In the genomic region with DNA sequence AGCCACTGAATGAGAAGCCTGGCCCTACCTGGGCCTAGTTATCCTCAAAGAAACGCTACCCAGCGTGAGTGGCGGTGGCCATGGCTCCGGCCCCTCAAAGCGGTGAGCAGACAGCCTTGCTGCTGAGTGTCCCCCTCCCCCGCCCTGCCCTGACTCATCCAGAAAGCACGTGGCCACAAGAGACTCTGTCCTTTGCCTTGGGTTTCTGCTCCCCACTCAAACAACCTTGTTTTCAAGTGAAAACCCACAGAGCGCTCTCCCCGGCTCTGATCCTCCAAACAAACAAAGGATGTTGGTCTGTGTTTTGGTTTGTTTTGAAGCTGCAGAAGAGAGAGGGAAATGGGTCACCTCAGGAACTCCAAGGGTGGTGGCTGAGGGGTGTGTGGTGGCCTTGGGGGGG, we compare ENCODE assay signal across 10 mouse cellular contexts. TPM values are rescaled to one million over a fixed set of nuclear protein-coding genes. Genes with fewer than 3 reads are reported as not detected.
DNase-seq lines count a peak whose midpoint lies in the region; ATAC-seq and TF ChIP-seq lines count a peak whose summit lies in the region.
"Had no signal": no experiment of that assay in that cellular context is flagged by ENCODE, and none has a peak within 500 bp of the region (broad histone marks: within the 10 kb centered on the region; RNA-seq: fewer than 3 reads in every experiment).

No protein-coding gene starts in this region.

- peaks cover 16% of the 10 kb centered on the region; the same call in 1 of the 2 replicates for H3K4me1 ChIP-seq in intestine, embryonic 15.5 days (replicated peaks)
- no peaks in the 10 kb centered on the region for H3K4me1 ChIP-seq in intestine, postnatal 0 days (replicated peaks; ENCODE audit: control insufficient read depth, insufficient read depth, low read length)

- DNase-seq in CD4-positive, CD25-positive, alpha-beta regulatory T cell, adult 2 months (ENCODE audit: low read depth, low spot score): peak; percentile 76
- no peak for DNase-seq in Patski (ENCODE audit: low read depth, low spot score)
- peak; percentile 90 for DNase-seq in naive thymus-derived CD4-positive, alpha-beta T cell, adult 2 months (ENCODE audit: low read depth)
- DNase-seq in layer of hippocampus, postnatal 10 days (ENCODE audit: low spot score in 2 of 2): no peak
- DNase-seq in kidney, adult 11 months: no peak
- DNase-seq in left cerebral cortex, adult 9 months (ENCODE audit: low spot score in 2 of 2): no peak

- no peak for TF ChIP-seq CTCF in intestine, postnatal 0 days (IDR thresholded peaks at IDR 0.05; ENCODE audit: low read depth)
- no peak for TF ChIP-seq CTCF in Patski (IDR thresholded peaks at IDR 0.05)

- H3K27me3 ChIP-seq in intestine, embryonic 15.5 days (replicated peaks): no peaks in the 10 kb centered on the region
- H3K27me3 ChIP-seq in intestine, postnatal 0 days (replicated peaks; ENCODE audit: control insufficient read depth, insufficient read depth, low read length): no peaks in the 10 kb centered on the region
- H3K27me3 ChIP-seq in Patski: no peaks in the 10 kb centered on the region
- H3K27me3 ChIP-seq: hindbrain, embryonic 15.5 days had no signal

- in situ Hi-C loops in Patski (cut with MboI; ENCODE audit: low pct_unique_long_range_greater_than_20kb): loop anchor here (5.0 to 25.0 kb wide), 3 partner anchors 44 to 304 kb away; no protein-coding TSS in a partner anchor

- WGBS in intestine, embryonic 15.5 days: 47% methylated on average over 9 of the region's 9 CpGs
- 49% methylated on average over 9 of the region's 9 CpGs for WGBS in intestine, postnatal 0 days

- no peaks in the 10 kb centered on the region for H3K36me3 ChIP-seq in intestine, embryonic 15.5 days
- no peaks in the 10 kb centered on the region for H3K36me3 ChIP-seq in intestine, postnatal 0 days (ENCODE audit: control insufficient read depth, insufficient read depth)
- H3K36me3 ChIP-seq: hindbrain, embryonic 15.5 days had no signal

- CTCF ChIA-PET in Patski (lab: Charles Lee): interaction anchor here (0.7 to 3.7 kb wide), 3 partner anchors 33 to 79 kb away, joined by 3 to 25 read pairs (median 3); no protein-coding TSS in a partner anchor

- no peak overlapping the region for H3K9ac ChIP-seq in intestine, embryonic 15.5 days
- H3K9ac ChIP-seq in intestine, postnatal 0 days (ENCODE audit: low read depth, low read length): no peak overlapping the region
- H3K9ac ChIP-seq: hindbrain, embryonic 15.5 days had no signal

- no peak overlapping the region for H3K27ac ChIP-seq in intestine, embryonic 15.5 days
- no peak overlapping the region for H3K27ac ChIP-seq in intestine, postnatal 0 days (ENCODE audit: low read depth, low read length)
- H3K27ac ChIP-seq: hindbrain, embryonic 15.5 days had no signal

- no peak overlapping the region for H3K4me3 ChIP-seq in intestine, embryonic 15.5 days (replicated peaks)
- H3K4me3 ChIP-seq in intestine, postnatal 0 days (ENCODE audit: low read depth, low read length): no peak overlapping the region
- H3K4me3 ChIP-seq: hindbrain, embryonic 15.5 days had no signal

- no peaks in the 10 kb centered on the region for H3K9me3 ChIP-seq in intestine, embryonic 15.5 days
- no peaks in the 10 kb centered on the region for H3K9me3 ChIP-seq in intestine, postnatal 0 days (ENCODE audit: control insufficient read depth)
- H3K9me3 ChIP-seq: hindbrain, embryonic 15.5 days had no signal

- POLR2A ChIA-PET in Patski (lab: Charles Lee): no interaction called here

- no peak overlapping the region for H3K4me2 ChIP-seq in intestine, embryonic 15.5 days (replicated peaks)
- no peak overlapping the region for H3K4me2 ChIP-seq in intestine, postnatal 0 days (replicated peaks; ENCODE audit: low read depth)
- H3K4me2 ChIP-seq: hindbrain, embryonic 15.5 days; midbrain, embryonic 11.5 days had no signal

- peak; percentile 53 for ATAC-seq in intestine, embryonic 15.5 days
- no peak for ATAC-seq in intestine, postnatal 0 days
- ATAC-seq in Patski: peak; percentile 28

RNA-seq across cellular contexts. Expression of a gene that starts 19.7 kb away (rescaled TPM):
- 287 and 295 TPM in 2 replicates for polyA plus RNA-seq in intestine, embryonic 15.5 days (2015; fragmentation: Nextera tagmentation; extraction: Ambion mirVana)
- 175 and 180 TPM in 2 replicates for polyA plus RNA-seq in intestine, postnatal 0 days (2015; fragmentation: Nextera tagmentation; extraction: Ambion mirVana)
- 498 TPM for polyA plus RNA-seq in Patski (2021)
- 100 to 1,000 TPM; 546 to 556 TPM for total RNA-seq in layer of hippocampus, postnatal 10 days (2021)

RNA-seq across cellular contexts. Expression of a gene that starts 55.2 kb away (rescaled TPM):
- polyA plus RNA-seq in intestine, embryonic 15.5 days (2015; fragmentation: Nextera tagmentation; extraction: Ambion mirVana): 159 and 166 TPM in 2 replicates
- polyA plus RNA-seq in intestine, postnatal 0 days (2015; fragmentation: Nextera tagmentation; extraction: Ambion mirVana): 89.2 and 92.0 TPM in 2 replicates
- 254 TPM for polyA plus RNA-seq in Patski (2021)
- total RNA-seq in layer of hippocampus, postnatal 10 days (2021): 10 to 100 TPM; 78.7 to 81.4 TPM

RNA-seq across cellular contexts. Expression of a gene that starts 58.2 kb away (rescaled TPM):
- 6.9 and 8.2 TPM in 2 replicates for polyA plus RNA-seq in intestine, embryonic 15.5 days (2015; fragmentation: Nextera tagmentation; extraction: Ambion mirVana)
- 3.3 TPM in 2 replicates for polyA plus RNA-seq in intestine, postnatal 0 days (2015; fragmentation: Nextera tagmentation; extraction: Ambion mirVana)
- 5.4 TPM for polyA plus RNA-seq in Patski (2021)
- total RNA-seq in layer of hippocampus, postnatal 10 days (2021): 1 to 10 TPM; 5.9 to 6.7 TPM

Comparison
In these comparisons a context has a peak if more than half of its experiments do, and no peak if none do; other contexts are left out.
1. DNase-seq: peak in CD4-positive, CD25-positive, alpha-beta regulatory T cell, adult 2 months (single experiment) and naive thymus-derived CD4-positive, alpha-beta T cell, adult 2 months (single experiment); none in Patski (single experiment), layer of hippocampus, postnatal 10 days (0 of 2), kidney, adult 11 months (single experiment) and left cerebral cortex, adult 9 months (0 of 2).